Mouse (Mus musculus) forebrain, embryonic 16.5 days (tissue): ENCODE results near the gene Slamf8. TPM values are rescaled to one million over a fixed set of nuclear protein-coding genes. Genes with fewer than 3 reads are reported as not detected.

Experiments
- ATAC-seq: fragments of 200-750 bp; cut with Nextera tagmentation; 2 replicates; pipeline ENCODE4 v1.8.0; 2017; ENCODE audit warnings: mild to moderate bottlenecking, moderate library complexity
- H3K27ac ChIP-seq: fragments of 300-500 bp; sonication (generic); 2 replicates; pipeline ENCODE4 v1.5.1; 2014; ENCODE audit warnings: low read length, control low read depth
- H3K27me3 ChIP-seq: fragments of 300-500 bp; sonication (generic); replicated peaks from 2 replicates; pipeline ENCODE4 v1.6.1; 2014; ENCODE audit warnings: low read length; ENCODE audit not compliant: control insufficient read depth, insufficient read depth
- H3K36me3 ChIP-seq: fragments of 300-500 bp; sonication (generic); 2 replicates; pipeline ENCODE4 v1.6.1; 2014; ENCODE audit not compliant: control insufficient read depth, insufficient read depth
- H3K4me1 ChIP-seq: fragments of 300-500 bp; sonication (generic); replicated peaks from 2 replicates; pipeline ENCODE4 v1.6.1; 2014; ENCODE audit warnings: low read length; ENCODE audit not compliant: control insufficient read depth, insufficient read depth
- H3K4me2 ChIP-seq: fragments of 300-500 bp; sonication (generic); 2 replicates; pipeline ENCODE4 v1.6.1; 2014; ENCODE audit warnings: mild to moderate bottlenecking, low read length, control low read depth
- H3K4me3 ChIP-seq: fragments of 300-500 bp; sonication (generic); replicated peaks from 2 replicates; pipeline ENCODE4 v1.5.1; 2014; ENCODE audit warnings: mild to moderate bottlenecking, low read length, control low read depth
- H3K9ac ChIP-seq: fragments of 300-500 bp; sonication (generic); replicated peaks from 2 replicates; pipeline ENCODE4 v1.6.1; 2014; ENCODE audit warnings: low read depth, low read length, control low read depth
- H3K9me3 ChIP-seq: fragments of 300-500 bp; sonication (generic); 2 replicates; pipeline ENCODE4 v1.6.1; 2016; ENCODE audit warnings: low read length; ENCODE audit not compliant: control insufficient read depth
- WGBS: fragments of 180-500 bp; shearing (Covaris S2); extraction: QIAGEN DNeasy Blood & Tissue Kit; methylation state at CpG from one replicate; pipeline ENCODE4 v1.1.7; 2014; 5-methylcytosine and 5-hydroxymethylcytosine counted together
- polyA plus RNA-seq: library from polyadenylated mRNA; unstranded; fragments of >200 nt; fragmentation: Nextera tagmentation; extraction: Ambion mirVana; gene quantifications from 2 replicates; pipeline ENCODE4 v1.2.1, GENCODE M21; 2015

Gene Slamf8
- not detected in 2 replicates for polyA plus RNA-seq

DNA sequence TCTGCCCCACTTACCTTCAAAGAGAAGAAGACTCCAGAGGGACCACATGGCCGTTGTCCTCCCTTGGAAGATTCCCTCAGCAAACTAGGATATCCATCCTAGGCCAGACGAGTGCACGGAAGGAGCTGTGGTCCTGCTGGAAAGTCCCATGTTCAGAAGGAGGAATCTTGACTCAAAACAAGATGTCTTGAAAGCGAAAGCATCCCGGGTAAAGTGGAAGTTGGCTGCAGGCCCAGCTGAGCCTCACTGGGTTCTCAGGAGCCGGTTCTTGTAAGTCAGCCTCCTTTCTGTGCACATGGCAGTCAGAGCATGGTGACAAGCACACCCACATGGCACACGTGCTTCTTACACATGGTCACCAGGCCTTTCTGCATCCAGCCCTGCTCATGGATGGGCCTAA, at the start of gene Slamf8:
Gene Slamf8 (minus strand): TSS at position 184 of the 400 bp plus-strand sequence.
- no peaks in the 10 kb centered on the region for H3K36me3 ChIP-seq
- H3K4me1 ChIP-seq: peaks cover 12% of the 10 kb centered on the region
- H3K4me3 ChIP-seq: no peak within 1 kb of the TSS
- 77% methylated on average over 7 of the region's 7 CpGs for WGBS
- H3K27me3 ChIP-seq: no peaks in the 10 kb centered on the region
- ATAC-seq: no peak
- H3K9me3 ChIP-seq: no peaks in the 10 kb centered on the region
- H3K27ac ChIP-seq: no peak within 1 kb of the TSS
- H3K4me2 ChIP-seq: no peak within 1 kb of the TSS
- no peak within 1 kb of the TSS for H3K9ac ChIP-seq

DNA sequence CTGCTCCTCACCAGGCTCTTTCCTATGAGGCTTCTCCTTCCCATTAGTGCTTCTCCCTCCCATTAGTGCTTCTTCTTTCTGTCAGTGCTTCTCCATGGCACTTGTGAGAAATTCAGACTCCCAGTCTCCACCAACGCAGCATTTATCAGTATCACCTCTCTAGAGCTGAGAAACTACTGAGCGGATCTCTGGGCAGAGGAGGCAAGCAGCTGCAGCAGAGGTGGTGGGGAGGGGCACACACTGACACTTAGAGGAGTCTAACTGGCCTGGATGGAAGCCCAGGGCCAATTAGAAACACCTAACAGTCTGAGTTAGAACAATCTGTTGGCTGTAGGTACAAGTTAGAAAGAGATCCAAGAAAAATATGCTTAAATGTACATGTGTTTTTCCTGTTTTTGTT, 48.4 kb upstream of the Slamf8 start:
- no peaks in the 10 kb centered on the region for H3K4me1 ChIP-seq
- 62% methylated on average over 2 of the region's 2 CpGs for WGBS
- ATAC-seq: no peak

DNA sequence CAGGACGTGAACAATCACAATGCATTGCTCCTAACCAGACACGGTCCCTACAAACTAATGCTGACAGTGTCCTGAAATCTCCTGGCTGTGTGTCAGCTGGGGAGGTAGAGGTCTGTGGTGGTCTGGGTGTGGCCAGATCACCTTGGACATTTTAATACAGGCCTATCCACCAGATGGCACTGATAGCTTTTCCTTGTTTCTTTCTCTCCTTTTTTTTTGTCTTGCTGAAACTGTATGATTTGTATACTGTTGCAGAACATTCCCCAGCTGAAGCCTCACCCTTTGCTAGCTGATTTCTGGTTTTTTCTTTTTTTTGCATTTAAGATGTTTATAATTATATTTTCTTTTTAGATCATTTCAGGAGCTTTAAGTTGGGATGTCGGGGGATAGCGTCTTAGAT, 47.4 kb upstream of the Slamf8 start:
- no peak overlapping the region for H3K27ac ChIP-seq
- no peak for ATAC-seq
- H3K4me2 ChIP-seq: no peak overlapping the region
- no peaks in the 10 kb centered on the region for H3K9me3 ChIP-seq
- no peak overlapping the region for H3K9ac ChIP-seq
- 84% methylated on average over 4 of the region's 4 CpGs for WGBS
- H3K27me3 ChIP-seq: no peaks in the 10 kb centered on the region
- H3K36me3 ChIP-seq: no peaks in the 10 kb centered on the region
- no peaks in the 10 kb centered on the region for H3K4me1 ChIP-seq
- no peak overlapping the region for H3K4me3 ChIP-seq

More for the DNA sequence above, 48.4 kb upstream of the Slamf8 start:
- Histone ChIP-seq H3K36me3 (no peaks in the 10 kb centered on the region), H3K27ac (no peak overlapping the region), H3K27me3 (no peaks in the 10 kb centered on the region), H3K4me3 (no peak overlapping the region), H3K9ac (no peak overlapping the region), H3K9me3 (no peaks in the 10 kb centered on the region), H3K4me2 (no peak overlapping the region)

DNA sequence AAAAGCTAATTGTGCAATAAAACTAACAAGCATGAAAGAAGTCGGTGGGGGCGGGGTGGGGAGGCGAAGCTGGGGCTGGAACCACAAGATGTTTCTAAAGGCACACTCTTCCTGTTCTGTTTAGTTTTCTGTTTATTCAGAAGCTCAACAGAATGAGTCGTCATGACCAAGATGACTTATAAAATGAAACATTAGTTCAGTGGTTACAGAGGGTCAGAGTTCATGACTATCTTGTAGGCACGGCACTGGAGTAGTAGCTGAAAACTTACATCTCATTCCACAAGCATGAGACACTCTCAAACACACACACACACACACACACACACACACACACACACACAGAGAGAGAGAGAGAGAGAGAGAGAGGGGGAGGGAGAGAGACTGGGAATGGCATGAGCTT, 45.9 kb upstream of the Slamf8 start:
- Histone ChIP-seq H3K4me2 (no peak overlapping the region), H3K27ac (no peak overlapping the region), H3K27me3 (no peaks in the 10 kb centered on the region), H3K4me3 (no peak overlapping the region), H3K9me3 (no peaks in the 10 kb centered on the region), H3K4me1 (peaks cover 4% of the 10 kb centered on the region), H3K9ac (no peak overlapping the region), H3K36me3 (no peaks in the 10 kb centered on the region)
- WGBS: 93% methylated on average over 5 of the region's 5 CpGs
- ATAC-seq: no peak

DNA sequence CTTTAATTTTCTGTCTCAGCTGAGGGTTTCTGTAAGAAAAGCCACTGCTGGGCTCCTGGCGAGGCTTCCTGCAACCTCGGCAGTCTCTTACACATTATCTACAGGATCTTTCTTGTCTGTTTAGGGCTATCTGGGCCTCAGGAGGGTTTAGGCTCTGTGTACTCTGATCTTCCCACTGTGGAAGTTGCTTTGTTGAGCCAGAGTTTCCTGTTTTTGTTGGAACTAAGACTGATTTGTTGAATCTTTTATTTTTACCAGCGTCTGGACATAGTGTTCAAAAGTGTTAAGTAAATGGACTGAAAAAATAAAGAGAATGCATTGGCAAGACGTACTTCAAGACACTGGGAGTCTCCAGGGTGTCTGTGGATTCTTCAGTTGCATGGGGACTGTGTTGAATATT, 44.9 kb upstream of the Slamf8 start:
- Histone ChIP-seq H3K9me3 (no peaks in the 10 kb centered on the region), H3K4me3 (no peak overlapping the region), H3K4me2 (no peak overlapping the region), H3K27me3 (no peaks in the 10 kb centered on the region), H3K9ac (no peak overlapping the region), H3K27ac (no peak overlapping the region; the same call in 1 of the 2 replicates), H3K4me1 (peaks cover 4% of the 10 kb centered on the region), H3K36me3 (no peaks in the 10 kb centered on the region)
- 71% methylated on average over 4 of the region's 4 CpGs for WGBS
- ATAC-seq: no peak

DNA sequence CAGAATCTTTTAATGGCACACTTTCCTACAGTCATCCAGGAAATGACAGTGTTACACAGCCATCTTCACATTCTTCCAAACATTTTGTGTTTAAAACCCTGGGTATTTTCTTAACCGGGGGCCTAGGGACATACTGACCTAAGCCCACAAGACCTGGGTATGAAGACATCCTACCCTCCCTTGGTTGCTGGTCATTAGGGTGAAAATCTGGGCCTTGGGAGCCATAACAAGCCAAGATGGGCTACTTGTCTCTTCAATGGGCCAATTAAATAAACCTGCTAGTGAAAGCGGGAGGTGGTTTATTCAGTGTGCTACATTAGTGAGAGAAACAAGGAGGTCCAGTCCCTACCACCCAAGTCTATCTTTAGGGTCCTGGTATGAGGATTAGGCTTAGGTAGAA, 43.8 kb upstream of the Slamf8 start:
- no peak overlapping the region for H3K27ac ChIP-seq
- H3K4me3 ChIP-seq: no peak overlapping the region
- H3K36me3 ChIP-seq: no peaks in the 10 kb centered on the region
- WGBS: 95% methylated on average over 2 of the region's 2 CpGs
- ATAC-seq: no peak
- no peaks in the 10 kb centered on the region for H3K9me3 ChIP-seq
- H3K27me3 ChIP-seq: no peaks in the 10 kb centered on the region
- H3K4me1 ChIP-seq: peaks cover 4% of the 10 kb centered on the region
- no peak overlapping the region for H3K4me2 ChIP-seq
- no peak overlapping the region for H3K9ac ChIP-seq

DNA sequence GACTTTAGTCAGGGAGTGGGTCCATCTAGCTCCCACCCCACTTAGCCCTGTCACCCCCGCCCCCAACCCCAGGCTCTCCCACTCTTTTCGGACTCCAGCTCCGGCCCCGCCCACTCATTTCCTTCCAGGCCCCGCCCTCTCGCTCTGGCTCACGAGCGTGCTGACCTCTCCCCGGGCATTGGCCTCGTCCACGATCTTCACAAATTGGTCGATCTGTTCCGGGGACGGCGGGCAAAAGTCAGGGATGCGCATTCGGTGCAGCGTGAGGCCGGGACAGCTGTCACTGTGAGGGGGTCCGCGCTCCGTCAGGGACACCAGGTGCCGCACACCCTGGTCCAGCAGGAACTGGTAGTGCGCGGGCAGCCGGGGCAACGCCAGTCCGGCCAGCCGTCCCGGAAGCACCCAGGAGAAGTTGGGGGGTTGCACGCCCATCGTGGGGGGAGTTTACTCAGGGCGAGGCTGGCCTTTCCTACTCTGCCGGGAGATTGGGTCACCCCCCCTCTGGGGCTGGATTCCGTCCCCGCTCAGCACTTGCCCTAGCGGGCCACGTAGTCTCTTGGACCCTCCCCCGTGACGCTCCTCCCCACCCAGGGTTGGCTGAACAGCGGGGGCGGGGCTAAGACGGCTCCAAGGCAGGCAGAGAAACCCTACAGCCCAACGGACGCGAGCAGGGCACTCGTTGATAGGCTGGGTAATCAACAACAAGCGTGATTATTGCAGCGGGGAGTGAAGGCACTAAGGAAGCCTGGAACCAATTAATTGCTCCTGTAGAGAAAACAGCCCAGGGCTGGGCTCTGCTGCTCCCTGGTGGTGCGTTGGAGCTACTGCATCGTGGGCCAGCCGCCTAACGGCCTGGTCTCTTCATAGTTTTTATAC, 42.3 kb upstream of the Slamf8 start, which contains the start of gene Dusp23:
Gene Dusp23 (minus strand): TSS at position 512 of the 876 bp plus-strand sequence.
- Histone ChIP-seq H3K4me2 (peak within 1 kb of the TSS; percentile 85), H3K36me3 (no peaks in the 10 kb centered on the region), H3K9me3 (no peaks in the 10 kb centered on the region), H3K27me3 (no peaks in the 10 kb centered on the region), H3K27ac (peak within 1 kb of the TSS; percentile 39), H3K4me1 (peaks cover 4% of the 10 kb centered on the region), H3K9ac (peak within 1 kb of the TSS; percentile 75), H3K4me3 (peak within 1 kb of the TSS; percentile 75)
- ATAC-seq: peak; percentile 99
- WGBS: under 1% methylated on average over 53 of the region's 53 CpGs

DNA sequence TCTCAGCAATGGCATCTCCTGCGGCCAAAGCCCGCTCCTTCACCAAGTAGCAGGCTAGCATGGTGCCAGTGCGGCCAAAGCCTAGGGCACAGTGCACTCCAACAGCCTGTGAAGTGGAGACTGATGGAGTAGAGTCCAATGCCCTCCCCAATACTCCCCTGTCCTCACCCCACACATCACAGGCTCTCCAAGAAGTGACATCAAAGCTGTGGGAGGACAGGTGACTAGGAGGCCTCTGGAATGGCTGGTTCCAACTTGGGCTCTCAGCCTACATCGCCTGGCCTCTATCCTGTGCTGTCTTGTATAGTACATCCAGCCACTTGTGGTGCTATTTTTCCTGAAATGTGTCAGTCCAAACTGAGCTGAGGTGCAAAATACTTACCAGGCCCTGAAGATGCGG, 41.4 kb upstream of the Slamf8 start:
- no peak overlapping the region for H3K27ac ChIP-seq
- no peak overlapping the region for H3K9ac ChIP-seq
- no peak overlapping the region for H3K4me3 ChIP-seq
- no peak overlapping the region for H3K4me2 ChIP-seq
- 81% methylated on average over 5 of the region's 5 CpGs for WGBS
- H3K4me1 ChIP-seq: peaks cover 4% of the 10 kb centered on the region
- no peaks in the 10 kb centered on the region for H3K36me3 ChIP-seq
- no peaks in the 10 kb centered on the region for H3K27me3 ChIP-seq
- no peaks in the 10 kb centered on the region for H3K9me3 ChIP-seq
- ATAC-seq: no peak

DNA sequence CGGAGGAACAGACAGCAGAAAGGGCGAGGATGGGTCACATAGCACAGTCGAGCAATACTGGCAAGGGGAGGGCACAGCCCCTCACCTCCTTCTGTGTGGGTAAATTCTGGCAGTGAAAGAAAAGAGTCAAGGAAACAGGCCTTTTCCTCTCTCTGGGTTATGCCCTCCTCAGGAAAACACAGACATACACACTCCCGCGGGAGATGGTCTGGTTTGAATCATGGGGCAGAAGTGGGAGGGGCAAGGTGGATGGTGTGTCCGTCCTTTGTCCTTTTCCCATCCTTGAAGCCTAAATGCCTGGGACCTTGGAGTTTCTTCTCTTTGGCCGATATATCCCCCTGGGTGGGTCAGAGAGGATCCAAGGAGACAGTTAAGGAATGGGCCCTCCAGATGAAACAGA, 39.5 kb upstream of the Slamf8 start:
- Histone ChIP-seq H3K9me3 (no peaks in the 10 kb centered on the region), H3K9ac (no peak overlapping the region), H3K4me1 (peaks cover 4% of the 10 kb centered on the region), H3K4me3 (no peak overlapping the region), H3K36me3 (no peaks in the 10 kb centered on the region), H3K27me3 (no peaks in the 10 kb centered on the region), H3K4me2 (no peak overlapping the region), H3K27ac (no peak overlapping the region)
- 75% methylated on average over 7 of the region's 7 CpGs for whole genome bisulfite sequencing
- no peak for ATAC-seq
